Mouse (Mus musculus) neural tube, embryonic 14.5 days (tissue): Measurements from ENCODE around the gene Zmynd12. TPM values are rescaled to one million over a fixed set of nuclear protein-coding genes. Genes with fewer than 3 reads are reported as not detected.

Source experiments
- ATAC-seq: fragments of 200-750 bp; cut with Nextera tagmentation; 2 replicates; pipeline ENCODE4 v1.8.0; 2017; ENCODE audit warnings: low read depth, mild to moderate bottlenecking, moderate TSS enrichment, moderate library complexity
- H3K27ac ChIP-seq: fragments of 300-500 bp; sonication (generic); 2 replicates; pipeline ENCODE4 v1.5.1; 2014; ENCODE audit warnings: low read depth, mild to moderate bottlenecking, control low read depth, low read length, moderate library complexity, mixed read lengths
- H3K27me3 ChIP-seq: fragments of 300-500 bp; sonication (generic); 2 replicates; pipeline ENCODE4 v1.6.1; 2014; ENCODE audit warnings: low read length; ENCODE audit not compliant: control insufficient read depth, insufficient read depth
- H3K36me3 ChIP-seq: fragments of 300-500 bp; sonication (generic); 2 replicates; pipeline ENCODE4 v1.6.1; 2014; ENCODE audit warnings: low read length, mixed read lengths; ENCODE audit not compliant: control insufficient read depth, insufficient read depth
- H3K4me1 ChIP-seq: fragments of 300-500 bp; sonication (generic); 2 replicates; pipeline ENCODE4 v1.6.1; 2014; ENCODE audit warnings: low read length; ENCODE audit not compliant: control insufficient read depth, insufficient read depth
- H3K4me2 ChIP-seq: fragments of 300-500 bp; sonication (generic); 2 replicates; pipeline ENCODE4 v1.6.1; 2014; ENCODE audit warnings: mild to moderate bottlenecking, low read depth, low read length, control low read depth
- H3K4me3 ChIP-seq: fragments of 300-500 bp; sonication (generic); 2 replicates; pipeline ENCODE4 v1.5.1; 2014; ENCODE audit warnings: low read depth, low read length, control low read depth, mixed read lengths
- H3K9ac ChIP-seq: fragments of 300-500 bp; sonication (generic); replicated peaks from 2 replicates; pipeline ENCODE4 v1.6.1; 2014; ENCODE audit warnings: low read depth, mild to moderate bottlenecking, control low read depth, low read length, mixed read lengths
- H3K9me3 ChIP-seq: fragments of 300-500 bp; sonication (generic); 2 replicates; pipeline ENCODE4 v1.6.1; 2016; ENCODE audit warnings: low read length; ENCODE audit not compliant: control insufficient read depth
- WGBS: fragments of 180-500 bp; shearing (Covaris S2); extraction: QIAGEN DNeasy Blood & Tissue Kit; methylation state at CpG from one replicate; pipeline ENCODE4 v1.1.7; 2014; 5-methylcytosine and 5-hydroxymethylcytosine counted together
- polyA plus RNA-seq: library from polyadenylated mRNA; unstranded; fragments of >200 nt; fragmentation: Nextera tagmentation; extraction: Ambion mirVana; gene quantifications from 2 replicates; pipeline ENCODE4 v1.2.1, GENCODE M21; 2014

The Zmynd12 gene
- 0.32 TPM in 1 of 2 replicates, not detected in the other for polyA plus RNA-seq

DNA sequence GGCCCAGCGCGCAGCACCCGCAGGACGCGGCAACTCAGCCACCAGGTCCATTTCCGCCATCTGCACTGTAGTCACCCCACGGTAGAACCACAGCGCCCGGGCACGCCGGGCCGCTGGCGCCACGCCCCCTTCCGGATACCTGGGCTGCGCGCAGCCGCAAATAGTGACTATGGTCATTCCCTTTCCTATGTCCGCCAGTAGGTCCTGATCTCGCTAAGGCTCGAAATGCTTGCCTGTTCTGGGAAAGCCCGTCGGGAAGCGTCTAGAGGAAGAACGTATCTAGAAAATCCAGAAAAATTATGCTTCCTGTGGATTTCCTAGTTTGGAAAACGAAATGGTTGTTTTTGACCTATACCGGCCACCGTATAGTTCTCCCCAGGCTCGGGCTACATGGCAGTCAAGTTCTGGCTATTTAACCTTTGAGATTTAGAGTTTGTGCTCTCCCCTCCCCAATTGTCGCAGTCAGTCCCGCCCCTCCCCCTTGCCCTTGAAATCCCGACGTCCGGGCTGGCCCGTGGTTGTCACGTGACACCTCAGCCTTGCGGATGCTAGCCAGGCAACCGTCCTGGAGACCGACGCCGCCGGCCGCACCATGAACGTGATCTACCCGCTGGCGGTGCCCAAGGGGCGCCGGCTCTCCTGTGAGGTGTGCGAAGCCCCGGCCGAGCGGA, at the start of gene Zmynd12, which contains the start of gene Ppcs:
TSS of gene Zmynd12 (plus strand) at position 521 of the 671 bp plus-strand sequence.
TSS of gene Ppcs (minus strand) at position 127 of the 671 bp plus-strand sequence.
- Histone ChIP-seq H3K36me3 (no peaks in the 10 kb centered on the region), H3K4me3 (peak within 1 kb of the TSS; percentile 60), H3K9me3 (no peaks in the 10 kb centered on the region), H3K4me2 (peak within 1 kb of the TSS; percentile 84), H3K27ac (peak within 1 kb of the TSS; percentile 90), H3K27me3 (no peaks in the 10 kb centered on the region), H3K9ac (peak within 1 kb of the TSS; percentile 77), H3K4me1 (peaks cover 6% of the 10 kb centered on the region)
- under 1% methylated on average over 51 of the region's 52 CpGs for WGBS
- peak; percentile 96 for ATAC-seq

DNA sequence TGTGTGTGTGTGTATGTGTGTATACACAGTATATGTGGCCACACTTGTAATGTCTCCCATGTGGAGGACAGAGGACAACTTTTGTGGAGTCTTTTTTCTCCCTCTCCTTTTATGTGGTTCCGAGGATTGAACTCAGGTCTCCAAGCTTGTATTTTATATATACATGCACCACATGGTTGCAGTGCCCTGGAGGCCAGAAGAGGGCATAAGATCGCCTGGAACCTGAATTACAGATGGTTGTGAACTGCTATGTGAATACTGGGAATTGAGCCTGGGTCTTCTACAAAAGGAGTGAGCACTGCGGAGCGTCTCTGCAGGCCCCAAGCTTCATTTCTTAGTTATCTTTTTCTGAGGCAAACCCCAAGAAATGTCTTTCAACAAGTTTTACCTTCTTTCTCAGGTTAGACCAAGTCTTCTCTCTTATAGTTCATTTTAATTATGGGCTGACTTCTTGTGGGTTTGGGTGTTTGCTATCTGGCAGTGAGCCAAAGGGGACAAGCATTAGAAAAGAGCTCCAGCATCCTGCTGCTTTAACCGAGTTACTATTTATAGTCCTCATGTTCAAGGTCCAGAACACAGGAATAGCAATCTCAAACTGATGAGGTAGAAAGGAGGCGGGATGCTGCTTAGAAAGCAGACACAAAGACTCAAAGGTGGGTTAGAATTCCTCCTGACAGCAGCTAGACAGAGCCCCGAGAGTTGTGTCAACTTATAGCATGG, 41.0 kb upstream of the Zmynd12 start:
- no peaks in the 10 kb centered on the region for H3K4me1 ChIP-seq
- no peak overlapping the region for H3K9ac ChIP-seq
- no peak for ATAC-seq
- WGBS, result 75% methylated on average over 7 of the region's 7 CpGs
- H3K4me3 ChIP-seq, result no peak overlapping the region
- no peaks in the 10 kb centered on the region for H3K9me3 ChIP-seq
- H3K36me3 ChIP-seq, result no peaks in the 10 kb centered on the region
- no peak overlapping the region for H3K4me2 ChIP-seq
- H3K27me3 ChIP-seq, result no peaks in the 10 kb centered on the region
- no peak overlapping the region for H3K27ac ChIP-seq

DNA sequence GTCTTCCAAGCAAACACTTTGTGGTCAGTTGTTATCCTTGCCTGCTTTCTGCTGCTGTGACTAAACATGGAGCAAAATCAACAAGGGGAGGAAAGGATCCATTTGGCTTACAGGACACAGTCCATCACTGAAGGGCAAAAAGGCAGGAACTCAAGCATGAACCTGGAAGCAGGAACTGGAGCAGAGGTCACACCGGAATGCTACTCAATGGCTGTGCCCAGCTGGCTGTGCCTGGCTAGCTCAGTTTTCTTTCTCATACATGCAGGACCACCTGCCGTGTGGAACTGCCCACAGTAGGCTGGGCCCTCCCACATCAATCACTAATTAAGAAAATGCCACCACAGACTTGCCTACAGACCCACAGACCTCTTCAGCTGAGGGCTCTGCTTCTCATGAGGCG, 33.4 kb upstream of the Zmynd12 start:
- Histone ChIP-seq H3K27ac (no peak overlapping the region), H3K4me2 (no peak overlapping the region), H3K9me3 (no peaks in the 10 kb centered on the region), H3K4me1 (no peaks in the 10 kb centered on the region), H3K4me3 (no peak overlapping the region), H3K36me3 (no peaks in the 10 kb centered on the region), H3K9ac (no peak overlapping the region), H3K27me3 (no peaks in the 10 kb centered on the region)
- no peak for ATAC-seq
- WGBS, result 53% methylated on average over 3 of the region's 3 CpGs

DNA sequence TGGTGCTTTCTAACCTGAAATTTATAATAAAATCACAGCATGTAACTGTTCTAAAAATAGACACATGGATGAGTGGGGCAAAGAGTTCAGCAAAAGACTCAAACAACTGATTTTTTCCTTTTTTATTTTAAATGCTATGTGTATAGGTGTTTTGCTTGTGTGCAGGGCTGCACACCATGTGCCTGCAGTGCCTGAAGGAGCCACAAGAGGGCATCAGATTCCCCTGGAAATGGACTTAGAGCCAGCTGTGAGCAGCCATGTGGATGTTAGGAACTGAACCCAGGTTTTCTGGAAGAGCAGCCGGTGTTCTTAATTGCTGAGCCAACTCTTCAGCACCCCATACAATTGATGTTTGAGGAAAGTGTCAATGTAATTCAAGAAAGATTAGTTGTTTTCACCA, 32.2 kb upstream of the Zmynd12 start:
- H3K4me2 ChIP-seq, result no peak overlapping the region
- no peaks in the 10 kb centered on the region for H3K36me3 ChIP-seq
- ATAC-seq, result no peak
- H3K4me1 ChIP-seq, result no peaks in the 10 kb centered on the region
- H3K9ac ChIP-seq, result no peak overlapping the region
- no peaks in the 10 kb centered on the region for H3K9me3 ChIP-seq
- no peak overlapping the region for H3K27ac ChIP-seq
- H3K4me3 ChIP-seq, result no peak overlapping the region
- no peaks in the 10 kb centered on the region for H3K27me3 ChIP-seq
- WGBS, result 95% methylated on average over 1 of the region's 1 CpGs

DNA sequence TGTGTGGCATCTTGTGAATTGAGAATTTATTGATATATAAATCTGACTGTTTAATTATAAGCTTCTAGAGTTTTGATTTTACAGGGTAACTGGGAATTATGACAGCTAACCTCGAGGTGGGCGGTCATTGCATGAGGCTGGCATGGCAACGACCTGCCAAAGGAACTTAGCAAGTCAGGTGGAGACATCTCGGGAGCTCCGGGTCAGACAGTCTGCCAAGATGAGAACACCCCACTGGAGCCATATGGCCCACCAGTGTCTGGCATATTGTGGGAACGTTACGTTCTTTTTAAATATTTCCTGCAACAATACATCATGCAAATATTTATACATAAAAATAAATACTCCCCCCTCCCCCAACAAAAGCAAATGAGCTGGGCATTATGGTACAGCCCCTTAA, 23.9 kb upstream of the Zmynd12 start:
- H3K27me3 ChIP-seq, result no peaks in the 10 kb centered on the region
- H3K4me2 ChIP-seq, result no peak overlapping the region
- H3K9me3 ChIP-seq, result no peaks in the 10 kb centered on the region
- H3K27ac ChIP-seq, result no peak overlapping the region
- no peak overlapping the region for H3K4me3 ChIP-seq
- H3K9ac ChIP-seq, result no peak overlapping the region
- ATAC-seq, result no peak
- H3K4me1 ChIP-seq, result no peaks in the 10 kb centered on the region
- peaks cover 13% of the 10 kb centered on the region for H3K36me3 ChIP-seq
- 83% methylated on average over 7 of the region's 7 CpGs for WGBS

DNA sequence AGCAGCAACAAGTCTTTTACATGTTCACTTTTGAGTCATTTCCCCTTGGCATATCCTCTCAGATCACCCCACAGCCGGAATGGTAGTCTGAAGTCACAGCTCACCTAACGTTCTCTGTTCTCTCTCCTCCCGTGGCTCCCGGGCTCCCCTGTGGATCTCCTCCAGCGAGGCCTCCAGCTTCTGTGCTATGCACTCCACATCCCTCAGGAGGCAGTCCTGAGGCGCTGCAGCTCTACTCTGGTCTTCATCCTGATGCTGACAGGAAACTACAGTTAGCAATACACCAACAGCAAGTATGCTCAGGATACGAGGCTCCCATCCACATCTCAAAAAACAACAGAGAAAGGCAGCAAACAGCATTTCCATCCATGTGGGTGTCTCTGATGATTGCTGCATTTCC, 21.7 kb upstream of the Zmynd12 start:
- Histone ChIP-seq H3K4me1 (no peaks in the 10 kb centered on the region), H3K9ac (no peak overlapping the region), H3K36me3 (peaks cover 13% of the 10 kb centered on the region), H3K27ac (no peak overlapping the region), H3K4me3 (no peak overlapping the region), H3K27me3 (no peaks in the 10 kb centered on the region), H3K9me3 (no peaks in the 10 kb centered on the region), H3K4me2 (no peak overlapping the region)
- no peak for ATAC-seq
- 60% methylated on average over 7 of the region's 7 CpGs for WGBS

DNA sequence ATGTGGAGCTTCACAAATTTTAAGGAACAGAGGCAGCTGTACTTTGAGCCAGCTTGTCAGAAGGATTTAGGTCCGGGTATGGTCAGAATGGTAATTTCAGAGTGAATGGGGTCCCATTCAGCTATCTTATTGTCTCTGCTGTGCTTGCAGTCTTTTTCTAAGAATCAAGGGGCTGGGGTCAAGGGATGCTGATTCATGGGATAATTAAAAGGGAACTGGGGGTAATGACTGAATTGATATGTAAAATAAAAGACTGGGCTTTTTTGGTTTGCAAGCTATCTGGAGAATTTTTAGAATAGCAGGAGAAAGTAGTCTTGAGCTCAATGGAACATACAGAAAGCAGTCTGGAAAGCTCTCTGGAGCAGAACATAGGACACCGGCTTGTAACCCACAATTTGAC, 19.2 kb upstream of the Zmynd12 start:
- no peaks in the 10 kb centered on the region for H3K9me3 ChIP-seq
- no peak overlapping the region for H3K9ac ChIP-seq
- H3K27me3 ChIP-seq, result no peaks in the 10 kb centered on the region
- H3K36me3 ChIP-seq, result peaks cover 13% of the 10 kb centered on the region
- H3K4me2 ChIP-seq, result no peak overlapping the region
- H3K4me3 ChIP-seq, result no peak overlapping the region
- ATAC-seq, result no peak
- no peaks in the 10 kb centered on the region for H3K4me1 ChIP-seq
- WGBS, result 46% methylated on average over 2 of the region's 2 CpGs
- no peak overlapping the region for H3K27ac ChIP-seq

DNA sequence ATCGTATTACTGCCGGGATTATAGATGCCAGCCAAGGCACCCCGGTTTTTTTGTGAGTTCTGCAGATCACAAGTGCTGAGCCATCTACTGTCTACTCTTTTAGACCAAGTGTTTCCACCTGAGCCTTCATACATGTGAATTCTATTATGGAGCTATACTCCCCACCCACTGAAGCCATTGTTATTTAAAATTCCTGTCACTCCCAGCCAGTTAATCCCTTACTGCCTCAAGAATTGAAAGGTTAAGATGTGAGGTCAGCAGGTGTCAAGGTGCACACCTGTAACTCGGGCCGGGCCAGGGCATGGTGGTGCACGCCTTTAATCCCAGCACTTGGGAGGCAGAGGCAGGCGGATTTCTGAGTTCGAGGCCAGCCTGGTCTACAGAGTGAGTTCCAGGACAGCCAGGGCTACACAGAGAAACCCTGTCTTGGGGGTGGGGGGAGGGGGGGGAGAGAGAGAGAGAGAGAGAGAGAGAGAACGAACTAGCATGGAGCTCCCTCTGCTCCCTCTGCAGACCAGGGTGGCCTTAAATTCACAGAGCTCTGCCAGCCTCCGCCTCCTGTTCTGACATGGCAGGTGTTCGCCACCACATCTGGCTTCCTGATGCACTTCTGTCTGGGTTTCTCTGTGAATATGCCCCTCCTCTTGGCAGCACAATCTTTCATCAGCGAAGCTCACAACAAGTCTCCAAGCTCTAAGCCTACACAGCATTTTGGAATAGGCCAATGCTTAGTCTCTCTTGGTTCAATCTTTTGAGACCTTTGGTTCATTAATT, 10.6 kb upstream of the Zmynd12 start:
- WGBS, result 79% methylated on average over 12 of the region's 12 CpGs
- ATAC-seq, result no peak
- no peak overlapping the region for H3K4me2 ChIP-seq

More for the DNA sequence above, 10.6 kb upstream of the Zmynd12 start:
- H3K36me3 ChIP-seq, result no peaks in the 10 kb centered on the region
- no peaks in the 10 kb centered on the region for H3K9me3 ChIP-seq
- H3K4me3 ChIP-seq, result no peak overlapping the region
- H3K27ac ChIP-seq, result no peak overlapping the region
- H3K4me1 ChIP-seq, result peaks cover 16% of the 10 kb centered on the region; the same call in 1 of the 2 replicates
- H3K9ac ChIP-seq, result no peak overlapping the region
- H3K27me3 ChIP-seq, result no peaks in the 10 kb centered on the region
